Mouse (Mus musculus) left cerebral cortex, adult 2 months (tissue): ENCODE measurements around the gene Gtdc1. TPM values are rescaled to one million over a fixed set of nuclear protein-coding genes. Genes with fewer than 3 reads are reported as not detected.
A peak's percentile ranks its signal among the peaks of the same experiment; 100 is the strongest.

Experiments
- DNase-seq, 2 experiments: peaks; one replicate each; pipeline ENCODE4 v3.0.0; 2021 to 2022; ENCODE audit warnings: low spot score in 2 of 2, mixed read lengths in 1 of 2; ENCODE audit errors: extremely low spot score in 1 of 2
- H3K27ac ChIP-seq: fragments of 200-600 bp; 2 replicates; pipeline ENCODE4 v1.8.1; 2022
- H3K4me3 ChIP-seq: fragments of 200-600 bp; 2 replicates; pipeline ENCODE4 v1.8.1; 2022
- CTCF ChIP-seq: fragments of 200-600 bp; IDR thresholded peaks from 2 replicates; pipeline ENCODE4 v1.8.1; 2022; ENCODE audit warnings: antibody characterized with exemption, mild to moderate bottlenecking, moderate library complexity
- intact Hi-C: fragments of 180-260 bp; cut with DNase I; formaldehyde crosslinking; loops from one replicate; pipeline ENCODE4 v1.15.1; 2025
- total RNA-seq, 2 experiments: library from RNA; stranded (reverse); gene quantifications; 2 replicates each; pipeline ENCODE4 v1.2.3; 2021

Gene Gtdc1
- total RNA-seq, 2 experiments from 2014 or later = 81.9 to 89.9 TPM

DNA sequence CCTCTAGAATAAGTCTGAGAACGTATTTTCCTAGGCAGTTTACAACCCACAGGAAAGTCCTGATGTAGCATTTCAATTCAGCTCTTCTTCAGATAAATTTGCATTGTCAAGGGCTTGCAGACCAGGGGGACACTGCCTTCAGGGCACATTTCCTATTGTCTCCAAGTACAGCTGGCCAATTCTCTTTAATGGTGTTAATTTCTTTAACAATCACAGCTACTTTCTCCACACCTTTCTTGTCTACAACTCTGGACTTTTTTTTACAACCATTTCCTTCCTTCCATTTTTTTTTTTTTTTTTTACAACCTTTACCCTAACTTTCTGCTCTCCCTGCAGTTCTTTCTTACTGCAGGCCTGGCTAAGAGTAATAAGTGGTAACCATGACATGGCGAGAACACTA, 97.7 kb downstream of the Gtdc1 start:
- Histone ChIP-seq H3K27ac (no peak overlapping the region), H3K4me3 (no peak overlapping the region)
- intact Hi-C loops = no loop called here
- no peak for TF ChIP-seq CTCF
- DNase-seq = no peak

DNA sequence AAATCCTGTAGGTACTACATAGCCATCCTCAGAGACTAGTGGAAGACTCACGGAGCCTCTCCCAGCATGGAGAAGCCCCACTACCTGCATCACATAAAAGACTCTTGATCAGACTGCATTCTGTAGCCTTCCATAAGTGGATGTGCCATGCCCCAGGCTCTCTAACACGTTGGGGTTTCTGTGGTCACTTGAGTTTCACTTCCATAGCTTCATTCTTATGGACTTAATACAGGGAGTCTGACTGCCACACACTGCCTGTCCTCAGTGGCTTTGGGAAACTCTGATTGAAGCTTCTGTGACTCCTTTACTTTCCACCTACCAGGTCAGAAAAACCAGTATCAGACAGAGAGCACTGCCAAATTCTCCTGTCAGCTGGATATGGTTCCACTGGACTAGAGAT, 98.1 kb downstream of the Gtdc1 start:
- H3K27ac ChIP-seq = no peak overlapping the region
- no peak overlapping the region for H3K4me3 ChIP-seq
- intact Hi-C loops = no loop called here
- no peak for DNase-seq
- no peak for TF ChIP-seq CTCF

DNA sequence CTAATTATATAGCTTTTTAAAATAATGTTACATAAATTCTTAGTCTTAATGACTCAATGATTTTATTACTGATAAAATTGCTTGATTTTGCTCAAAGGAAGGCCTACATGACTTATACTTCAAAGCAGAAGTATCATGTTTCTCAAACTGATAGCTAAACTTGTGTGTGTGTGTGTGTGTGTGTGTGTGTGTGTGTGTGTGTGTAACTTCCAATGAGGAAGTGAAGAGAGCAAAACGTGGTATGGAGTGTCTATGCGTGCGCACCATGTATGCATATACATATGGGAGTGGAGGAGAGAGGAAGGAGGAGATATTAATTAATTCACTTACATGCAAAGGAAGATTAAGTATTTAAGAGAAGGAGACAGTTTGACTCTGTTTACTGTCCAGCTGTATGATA, 100.8 kb downstream of the Gtdc1 start:
- no peak for TF ChIP-seq CTCF
- no peak overlapping the region for H3K27ac ChIP-seq
- no peak overlapping the region for H3K4me3 ChIP-seq
- no peak for DNase-seq
- intact Hi-C loops = no loop called here

DNA sequence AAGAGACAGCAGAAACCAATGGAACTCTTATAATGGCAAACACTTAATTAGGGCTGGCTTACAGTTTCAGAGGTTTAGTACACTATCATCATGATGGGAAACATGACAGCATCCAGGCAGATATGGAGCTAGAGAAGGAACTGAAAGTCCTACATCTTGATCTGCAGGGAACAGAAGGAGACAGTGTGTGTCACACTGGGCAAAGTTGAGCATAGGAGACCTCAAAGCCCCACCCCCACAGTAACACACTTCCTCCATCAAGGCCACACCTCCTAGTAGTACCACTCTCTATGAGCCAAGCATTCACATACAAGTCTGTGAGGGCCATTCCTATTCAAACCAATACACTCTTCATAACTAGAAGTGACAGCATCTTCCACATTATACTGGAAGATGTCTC, 109.7 kb downstream of the Gtdc1 start:
- intact Hi-C loops = no loop called here
- no peak overlapping the region for H3K4me3 ChIP-seq
- DNase-seq = no peak
- no peak overlapping the region for H3K27ac ChIP-seq
- no peak for TF ChIP-seq CTCF

DNA sequence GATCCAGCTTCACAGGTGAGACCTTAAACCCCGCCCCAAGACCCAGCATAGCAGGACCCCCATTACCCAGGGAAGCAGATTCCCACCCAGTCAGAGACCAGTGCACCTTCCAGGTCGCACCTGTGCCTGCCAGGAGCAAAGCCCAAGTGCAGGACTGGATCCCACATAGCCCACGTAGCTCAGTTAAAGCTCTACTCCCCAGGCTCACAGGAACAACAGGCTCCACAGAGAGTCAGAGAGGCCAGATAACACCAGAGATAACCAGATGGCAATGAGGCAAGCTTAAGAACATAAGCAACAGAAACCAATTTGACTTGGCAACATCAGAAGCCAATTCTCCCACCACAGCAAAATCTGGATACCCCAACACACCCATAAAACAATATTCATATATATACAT, 113.7 kb downstream of the Gtdc1 start:
- DNase-seq = no peak
- no peak overlapping the region for H3K4me3 ChIP-seq
- TF ChIP-seq CTCF = no peak
- intact Hi-C loops = no loop called here
- H3K27ac ChIP-seq = no peak overlapping the region

DNA sequence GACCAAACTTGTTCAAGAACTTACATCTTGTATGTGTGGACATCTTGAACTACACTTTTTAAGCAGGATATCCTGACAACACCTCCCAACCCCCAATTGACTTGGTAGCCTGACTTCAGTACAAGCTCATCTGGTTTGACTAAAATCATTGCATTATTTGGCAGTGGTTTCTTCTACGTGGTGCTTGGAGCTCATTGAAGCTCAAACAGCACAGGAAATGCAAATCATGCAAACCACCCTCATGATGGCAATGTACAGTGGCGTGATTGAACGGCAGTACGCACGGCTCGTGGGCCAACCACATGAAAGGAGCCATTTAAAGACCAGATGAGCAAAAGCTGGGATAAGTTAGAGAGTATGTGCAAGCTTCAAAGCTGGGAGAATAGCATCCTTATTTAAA, 123.0 kb downstream of the Gtdc1 start:
- no peak for DNase-seq
- intact Hi-C loops = no loop called here
- H3K4me3 ChIP-seq = no peak overlapping the region
- TF ChIP-seq CTCF = no peak
- H3K27ac ChIP-seq = no peak overlapping the region

DNA sequence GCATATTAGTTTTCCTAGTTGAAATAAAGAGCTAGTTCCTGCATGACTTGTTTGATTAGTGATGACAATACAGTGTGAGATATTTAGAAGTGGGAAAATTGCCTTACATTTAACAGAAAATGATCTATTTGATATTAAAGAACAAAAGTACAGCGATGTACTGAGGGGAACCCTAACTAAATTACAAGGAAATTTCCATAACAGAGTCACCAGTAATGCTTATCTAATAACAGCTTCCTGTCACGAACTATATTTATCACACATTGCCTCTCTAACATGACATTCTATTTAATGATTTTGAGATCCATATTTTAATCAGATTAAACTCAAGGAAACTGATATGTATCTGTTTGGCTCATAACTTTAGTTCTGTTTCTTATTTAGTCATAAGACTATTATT, 126.1 kb downstream of the Gtdc1 start:
- H3K27ac ChIP-seq = no peak overlapping the region
- H3K4me3 ChIP-seq = no peak overlapping the region
- TF ChIP-seq CTCF = no peak
- no peak for DNase-seq
- intact Hi-C loops = no loop called here

DNA sequence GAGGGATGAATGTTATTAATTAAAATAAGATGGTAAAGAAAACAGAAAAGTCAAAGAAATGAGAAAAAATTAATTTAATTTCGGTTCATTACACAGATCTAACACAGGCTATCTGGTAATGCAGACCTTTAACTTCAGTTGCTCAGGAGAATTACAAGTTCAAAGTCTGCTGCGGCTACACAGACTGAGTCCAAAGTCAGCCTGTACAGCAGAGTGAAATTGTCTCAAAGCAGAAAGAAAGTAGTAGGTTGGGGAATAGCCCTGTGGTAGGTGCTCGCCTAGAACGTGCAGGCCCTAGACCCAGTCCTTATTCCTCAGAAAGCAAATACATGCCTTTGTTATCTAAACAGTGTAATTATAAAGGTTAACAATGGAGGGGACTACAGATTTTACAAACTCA, 135.6 kb downstream of the Gtdc1 start:
- H3K4me3 ChIP-seq = no peak overlapping the region
- H3K27ac ChIP-seq = no peak overlapping the region
- no peak for TF ChIP-seq CTCF
- DNase-seq = no peak
- intact Hi-C loops = no loop called here

DNA sequence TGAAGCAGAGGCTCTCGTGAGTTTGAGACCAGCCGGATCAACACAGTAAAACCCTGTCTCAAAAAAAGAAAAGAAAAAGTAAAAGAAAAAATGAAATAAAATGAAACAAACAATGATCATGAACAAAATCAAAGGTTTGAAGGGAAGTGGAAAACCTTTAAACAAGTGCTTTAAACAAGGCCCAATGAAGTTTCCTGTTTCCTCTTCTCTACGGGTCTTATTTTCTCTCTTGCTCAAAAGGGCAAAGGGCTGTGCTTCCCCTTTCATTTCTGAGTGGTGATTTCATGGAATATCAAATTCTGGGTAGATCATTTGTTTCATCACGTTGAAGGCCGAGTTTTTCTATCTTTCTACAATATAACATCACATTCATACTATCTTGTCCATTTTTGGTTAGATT, 136.3 kb downstream of the Gtdc1 start:
- DNase-seq = no peak
- Histone ChIP-seq H3K4me3 (no peak overlapping the region), H3K27ac (no peak overlapping the region)
- intact Hi-C loops = no loop called here
- TF ChIP-seq CTCF = no peak

DNA sequence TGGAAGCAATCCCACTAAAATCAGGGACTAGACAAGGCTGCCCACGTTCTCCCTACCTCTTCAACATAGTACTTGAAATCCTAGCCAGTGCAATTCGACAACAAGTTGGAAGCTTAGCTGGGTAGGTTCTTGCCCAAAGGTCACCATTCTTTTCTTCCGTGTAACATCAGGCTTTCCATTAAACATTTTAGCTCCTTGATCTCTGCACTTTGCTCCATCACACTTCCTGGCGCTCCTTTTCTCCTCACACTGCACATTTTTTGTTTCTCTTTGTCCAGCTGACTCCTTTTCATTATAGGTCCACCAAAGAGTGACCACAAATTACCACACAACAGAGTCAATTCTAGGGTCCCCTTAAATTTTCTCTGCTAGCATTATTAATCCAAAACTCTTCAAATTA, 144.7 kb downstream of the Gtdc1 start:
- Histone ChIP-seq H3K4me3 (no peak overlapping the region), H3K27ac (no peak overlapping the region)
- intact Hi-C loops = no loop called here
- DNase-seq = no peak
- no peak for TF ChIP-seq CTCF

DNA sequence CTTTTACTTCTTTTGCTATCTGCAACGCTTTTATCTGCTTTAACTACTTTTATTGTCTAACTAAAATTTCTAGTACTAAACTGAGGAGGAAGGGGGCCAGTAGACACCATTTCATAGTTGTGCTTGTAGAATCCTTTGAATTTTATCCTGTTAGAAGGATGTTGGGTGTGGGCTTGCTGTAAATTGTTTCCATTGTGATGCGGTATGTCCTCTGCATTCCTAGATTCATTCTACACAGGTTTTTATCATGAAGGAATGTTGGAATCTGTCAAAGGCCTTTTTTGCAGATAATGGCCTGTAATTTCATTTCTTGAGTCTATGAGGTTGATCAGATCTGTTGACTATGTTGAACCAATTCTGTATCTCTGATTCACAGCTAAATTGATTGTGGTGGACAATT, 146.5 kb downstream of the Gtdc1 start:
- Histone ChIP-seq H3K4me3 (no peak overlapping the region), H3K27ac (no peak overlapping the region)
- intact Hi-C loops = no loop called here
- TF ChIP-seq CTCF = no peak
- no peak for DNase-seq

DNA sequence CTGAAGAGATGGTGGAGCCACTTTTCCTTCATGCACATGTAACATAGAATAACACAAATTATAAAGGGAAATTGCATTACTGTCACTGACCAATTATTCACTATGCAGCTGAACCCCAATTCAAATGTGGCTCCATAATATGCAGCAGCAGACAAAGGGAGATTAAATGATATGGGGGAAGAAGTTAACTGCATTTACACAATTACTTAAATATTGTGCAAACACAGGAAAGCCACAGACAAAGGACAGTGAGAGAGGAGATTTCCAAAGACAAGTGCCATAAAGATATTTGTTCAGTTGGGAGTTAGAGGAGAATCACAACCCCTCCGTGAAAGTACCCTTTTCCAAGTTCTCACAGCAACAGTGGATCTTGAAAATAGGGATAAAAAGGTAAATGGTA, 163.6 kb downstream of the Gtdc1 start:
- intact Hi-C loops = no loop called here
- no peak overlapping the region for H3K27ac ChIP-seq
- DNase-seq = no peak
- H3K4me3 ChIP-seq = no peak overlapping the region
- TF ChIP-seq CTCF = no peak

DNA sequence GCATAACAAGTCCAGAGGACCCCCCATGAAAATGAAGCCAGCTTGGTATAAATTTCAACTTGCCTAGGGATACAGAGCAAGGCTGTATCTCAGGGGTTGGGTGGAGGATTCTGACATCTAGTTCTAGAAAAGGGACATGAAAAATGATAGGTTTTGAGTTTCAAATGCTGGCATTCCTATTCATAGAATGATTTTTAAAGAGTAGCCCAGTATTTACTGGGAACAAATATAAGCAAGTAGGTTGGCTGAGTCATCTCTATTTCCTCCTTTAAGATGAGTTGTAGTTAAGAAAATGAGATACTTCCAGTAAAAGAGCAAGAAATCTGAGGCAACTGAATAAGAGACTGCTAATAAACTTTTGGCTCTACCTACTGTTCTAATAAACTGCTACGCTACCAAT, 190.8 kb downstream of the Gtdc1 start:
- no peak for DNase-seq
- intact Hi-C loops = no loop called here
- Histone ChIP-seq H3K27ac (peak overlapping the region; percentile 20; the same call in 1 of the 2 replicates), H3K4me3 (no peak overlapping the region)
- no peak for TF ChIP-seq CTCF

DNA sequence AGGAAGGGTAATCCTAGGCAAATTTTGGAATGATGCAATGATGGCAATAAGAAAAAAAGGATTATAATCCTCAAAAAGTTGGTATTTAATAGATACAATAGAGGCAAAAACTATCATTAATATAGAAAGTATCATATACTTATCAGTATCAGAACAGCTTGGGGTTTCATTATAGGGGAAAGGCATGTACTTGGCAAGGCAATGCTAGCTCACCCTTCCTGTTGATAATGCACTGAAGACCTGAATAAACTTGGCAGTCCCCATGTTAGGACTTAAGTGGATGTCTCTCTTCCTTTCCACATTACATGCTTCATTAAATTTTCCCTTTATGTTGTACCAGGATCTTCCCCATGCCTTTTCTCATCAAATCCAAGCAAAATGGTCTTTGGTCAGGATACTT, 206.0 kb downstream of the Gtdc1 start:
- no peak for TF ChIP-seq CTCF
- no peak overlapping the region for H3K4me3 ChIP-seq
- H3K27ac ChIP-seq = no peak overlapping the region
- intact Hi-C loops = no loop called here
- DNase-seq = no peak
